Mouse (Mus musculus) limb, embryonic 11.5 days (tissue): ENCODE measurements around the gene Srsf10. TPM values are rescaled to one million over a fixed set of nuclear protein-coding genes. Genes with fewer than 3 reads are reported as not detected.
A peak's percentile ranks its signal among the peaks of the same experiment; 100 is the strongest.

Source experiments
- ATAC-seq: fragments of 200-750 bp; cut with Nextera tagmentation; 2 replicates; pipeline ENCODE4 v1.8.0; 2017; ENCODE audit warnings: low read depth; ENCODE audit not compliant: insufficient number of reproducible peaks, low FRiP score, low TSS enrichment
- DNase-seq: peaks from one replicate; pipeline ENCODE4 v3.0.0-alpha.2; 2015; ENCODE audit warnings: low spot score
- H3K27ac ChIP-seq: fragments of 300-500 bp; sonication (generic); replicated peaks from 2 replicates; pipeline ENCODE4 v1.5.1; 2014; ENCODE audit warnings: low read depth, mild to moderate bottlenecking, low read length
- H3K27me3 ChIP-seq: fragments of 300-500 bp; sonication (generic); 2 replicates; pipeline ENCODE4 v1.6.1; 2014; ENCODE audit warnings: mild to moderate bottlenecking, low read length, mixed read lengths; ENCODE audit not compliant: control insufficient read depth, insufficient read depth
- H3K36me3 ChIP-seq: fragments of 300-500 bp; sonication (generic); 2 replicates; pipeline ENCODE4 v1.6.1; 2014; ENCODE audit warnings: mild to moderate bottlenecking, low read length, moderate library complexity, mixed read lengths; ENCODE audit not compliant: control insufficient read depth, insufficient read depth
- H3K4me1 ChIP-seq: fragments of 300-500 bp; sonication (generic); 2 replicates; pipeline ENCODE4 v1.6.1; 2014; ENCODE audit warnings: low read length, mixed read lengths; ENCODE audit not compliant: control insufficient read depth, insufficient read depth
- H3K4me2 ChIP-seq: fragments of 300-500 bp; sonication (generic); 2 replicates; pipeline ENCODE4 v1.6.1; 2014; ENCODE audit warnings: low read depth, mild to moderate bottlenecking, moderate library complexity; ENCODE audit not compliant: severe bottlenecking
- H3K4me3 ChIP-seq: fragments of 300-500 bp; sonication (generic); 2 replicates; pipeline ENCODE4 v1.5.1; 2014; ENCODE audit warnings: low read depth, low read length
- H3K9ac ChIP-seq: fragments of 300-500 bp; sonication (generic); 2 replicates; pipeline ENCODE4 v1.6.1; 2014; ENCODE audit warnings: mild to moderate bottlenecking, low read length
- H3K9me3 ChIP-seq: fragments of 300-500 bp; sonication (generic); 2 replicates; pipeline ENCODE4 v1.6.1; 2016; ENCODE audit warnings: low read length; ENCODE audit not compliant: control insufficient read depth
- WGBS: fragments of 180-500 bp; shearing (Covaris S2); extraction: QIAGEN DNeasy Blood & Tissue Kit; methylation state at CpG from one replicate; pipeline ENCODE4 v1.1.7; 2014; 5-methylcytosine and 5-hydroxymethylcytosine counted together
- polyA plus RNA-seq: library from polyadenylated mRNA; unstranded; fragments of >200 nt; fragmentation: Nextera tagmentation; extraction: Ambion mirVana; gene quantifications from 2 replicates; pipeline ENCODE4 v1.2.1, GENCODE M21; 2014

Gene Srsf10
- polyA plus RNA-seq, 1 experiment from 2014 or later: 435 TPM

DNA sequence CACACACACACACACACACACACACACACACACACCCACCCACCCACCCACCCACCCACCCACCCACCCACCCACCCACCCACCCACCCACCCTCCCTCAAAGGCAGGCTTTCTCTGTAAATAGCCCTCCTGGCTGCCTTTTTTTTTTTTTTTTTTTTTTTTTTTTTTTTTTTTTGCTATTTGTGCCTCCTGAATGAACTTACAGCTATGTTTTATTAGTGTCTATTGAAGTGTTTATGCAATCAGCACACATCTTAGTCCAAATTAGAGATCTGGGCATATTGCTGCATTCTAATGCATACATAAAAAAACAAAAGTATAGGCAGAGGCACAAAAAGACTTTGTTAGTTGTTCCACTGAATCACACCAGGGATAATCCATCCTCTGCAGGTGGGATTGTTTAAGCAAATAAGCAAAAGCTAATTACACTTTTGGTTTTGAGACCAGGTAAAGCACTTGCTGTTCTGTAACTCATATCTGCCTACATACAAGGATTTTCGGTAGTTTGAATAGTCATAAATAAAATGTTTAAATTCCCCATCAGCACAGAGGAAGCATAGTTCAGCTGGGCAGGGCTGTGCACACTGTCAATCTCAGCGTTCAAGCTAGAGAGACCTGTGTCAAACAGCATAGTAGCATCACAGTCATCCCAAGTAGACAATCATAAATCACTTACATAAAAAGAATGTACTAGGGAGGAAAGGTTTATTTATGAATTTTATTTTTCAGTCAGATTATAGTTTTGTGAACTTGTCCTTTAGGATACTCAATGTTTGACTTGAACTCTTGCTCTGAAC is 14.9 kb downstream of the Srsf10 start:
- Histone ChIP-seq H3K4me2 (no peak overlapping the region), H3K27ac (no peak overlapping the region), H3K36me3 (peaks cover 15% of the 10 kb centered on the region), H3K9ac (no peak overlapping the region), H3K4me1 (peaks cover 19% of the 10 kb centered on the region), H3K9me3 (no peaks in the 10 kb centered on the region), H3K4me3 (no peak overlapping the region), H3K27me3 (no peaks in the 10 kb centered on the region)
- no peak for DNase-seq
- no peak for ATAC-seq
- 51% methylated on average over 2 of the region's 2 CpGs for WGBS

DNA sequence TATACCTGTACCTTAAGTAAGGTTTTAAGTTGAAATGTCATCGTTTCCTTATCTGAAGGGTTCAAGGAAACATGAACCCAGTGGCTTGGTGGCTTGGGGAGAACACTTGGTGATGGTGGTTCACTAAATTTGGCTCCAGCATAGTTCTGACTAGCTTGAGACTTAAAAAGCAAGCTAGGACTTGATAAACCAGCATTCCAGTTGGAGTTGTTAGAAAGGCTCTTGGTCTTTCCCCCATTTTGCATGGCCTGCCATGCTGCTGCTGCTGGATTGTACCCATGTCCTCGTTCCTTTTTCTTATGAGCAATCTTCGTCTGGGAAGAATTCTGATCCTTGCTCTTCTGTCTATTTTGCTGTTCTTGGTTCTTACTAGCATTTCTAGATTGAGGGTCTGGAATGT is 16.5 kb downstream of the Srsf10 start:
- peak overlapping the region; percentile 88 for H3K4me2 ChIP-seq
- peak overlapping the region; percentile 98 for H3K9ac ChIP-seq
- H3K4me1 ChIP-seq: peaks cover 34% of the 10 kb centered on the region
- ATAC-seq: no peak
- H3K9me3 ChIP-seq: no peaks in the 10 kb centered on the region
- peak overlapping the region; percentile 78 for H3K4me3 ChIP-seq
- no peaks in the 10 kb centered on the region for H3K27me3 ChIP-seq
- peaks cover 12% of the 10 kb centered on the region; the same call in 1 of the 2 replicates for H3K36me3 ChIP-seq
- WGBS: 62% methylated on average over 3 of the region's 3 CpGs
- peak overlapping the region; percentile 30; the same call in 1 of the 2 replicates for H3K27ac ChIP-seq
- no peak for DNase-seq

DNA sequence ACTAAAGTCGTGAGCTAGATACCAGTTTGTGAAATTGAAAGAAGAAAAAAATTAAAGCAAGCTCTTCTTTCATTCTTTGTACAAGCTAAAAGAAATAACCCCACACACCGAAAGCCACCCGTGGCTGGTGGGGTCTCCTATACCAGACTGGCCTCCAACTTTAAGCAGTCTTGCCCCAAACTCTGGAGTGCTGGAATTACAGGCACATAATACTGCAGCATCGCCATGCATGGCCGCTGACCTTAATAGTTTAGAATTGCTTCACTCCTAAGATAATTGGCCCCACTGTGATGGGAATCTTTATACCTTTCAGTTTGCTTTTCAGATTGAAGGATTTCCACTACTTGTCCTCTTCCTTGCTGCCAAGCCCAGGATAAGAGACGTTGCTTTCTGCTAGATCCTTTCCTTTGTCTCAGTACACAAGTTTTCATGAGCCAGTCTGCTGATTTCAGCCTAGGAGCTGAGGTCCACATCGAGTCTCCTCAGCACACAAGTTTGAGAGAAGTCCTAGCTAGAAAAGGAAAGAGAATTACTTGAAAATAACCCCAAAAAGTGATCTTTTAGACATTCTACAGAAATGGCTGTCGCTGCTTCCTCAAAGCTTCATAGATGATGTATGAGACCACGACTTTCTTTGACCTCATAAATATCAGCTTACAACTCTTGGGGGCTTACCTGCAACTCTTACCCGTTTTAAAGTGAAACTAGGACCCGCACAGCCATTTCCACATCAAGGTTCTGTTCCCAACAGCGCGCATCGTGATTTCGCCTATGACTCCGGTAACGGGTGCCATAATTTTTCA is 17.2 kb downstream of the Srsf10 start:
- no peaks in the 10 kb centered on the region for H3K27me3 ChIP-seq
- DNase-seq (peak; percentile 52), ATAC-seq (no peak)
- H3K9me3 ChIP-seq: no peaks in the 10 kb centered on the region
- peaks cover 12% of the 10 kb centered on the region; the same call in 1 of the 2 replicates for H3K36me3 ChIP-seq
- WGBS: 13% methylated on average over 17 of the region's 17 CpGs
- H3K4me1 ChIP-seq: peaks cover 35% of the 10 kb centered on the region
- H3K27ac ChIP-seq: peak overlapping the region; percentile 99
- peak overlapping the region; percentile 88 for H3K4me2 ChIP-seq
- peak overlapping the region; percentile 78 for H3K4me3 ChIP-seq
- H3K9ac ChIP-seq: peak overlapping the region; percentile 98

DNA sequence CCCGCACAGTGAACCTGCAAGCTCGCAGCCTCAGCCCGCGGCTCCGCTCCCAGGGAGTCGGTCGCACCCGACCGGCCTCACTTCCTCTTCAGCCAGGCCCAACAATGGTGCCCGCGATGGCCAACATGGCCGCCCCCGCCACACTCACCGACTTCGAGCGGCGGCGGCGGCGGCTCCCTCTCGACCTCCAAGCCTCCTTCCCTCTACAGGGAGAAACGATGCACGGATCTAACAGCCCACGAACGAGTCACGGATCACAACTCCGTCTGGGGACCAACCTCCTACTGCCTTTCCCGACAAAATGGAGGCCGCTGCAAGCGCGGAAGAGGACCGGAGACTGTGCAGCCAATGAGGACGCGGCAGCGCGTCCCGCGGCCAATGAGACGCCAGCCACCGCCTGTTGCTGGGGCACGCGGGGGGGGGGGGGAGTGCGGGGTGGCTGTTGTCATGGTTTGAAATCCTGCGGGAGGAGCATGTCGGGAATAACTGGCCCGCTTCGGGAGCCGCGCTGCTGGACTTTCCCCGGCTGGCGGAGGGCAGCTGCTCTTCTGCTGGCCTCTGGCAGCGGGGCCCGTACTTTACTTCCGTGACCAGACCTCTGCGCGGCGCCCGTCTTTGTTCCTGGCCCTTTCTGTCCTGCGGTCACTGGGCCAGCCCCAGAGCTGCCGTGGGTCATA is 18.1 kb downstream of the Srsf10 start, which contains the start of gene Pnrc2:
Pnrc2 (minus strand) TSS at position 325 of the 677 bp plus-strand sequence.
- Histone ChIP-seq H3K27ac (peak within 1 kb of the TSS; percentile 99), H3K4me2 (peak within 1 kb of the TSS; percentile 88), H3K4me3 (peak within 1 kb of the TSS; percentile 78), H3K36me3 (peaks cover 12% of the 10 kb centered on the region; the same call in 1 of the 2 replicates), H3K9ac (peak within 1 kb of the TSS; percentile 98), H3K9me3 (no peaks in the 10 kb centered on the region), H3K4me1 (peaks cover 35% of the 10 kb centered on the region), H3K27me3 (no peaks in the 10 kb centered on the region)
- under 1% methylated on average over 58 of the region's 60 CpGs for WGBS
- DNase-seq: peak; percentile 94
- peak; percentile 92 for ATAC-seq

DNA sequence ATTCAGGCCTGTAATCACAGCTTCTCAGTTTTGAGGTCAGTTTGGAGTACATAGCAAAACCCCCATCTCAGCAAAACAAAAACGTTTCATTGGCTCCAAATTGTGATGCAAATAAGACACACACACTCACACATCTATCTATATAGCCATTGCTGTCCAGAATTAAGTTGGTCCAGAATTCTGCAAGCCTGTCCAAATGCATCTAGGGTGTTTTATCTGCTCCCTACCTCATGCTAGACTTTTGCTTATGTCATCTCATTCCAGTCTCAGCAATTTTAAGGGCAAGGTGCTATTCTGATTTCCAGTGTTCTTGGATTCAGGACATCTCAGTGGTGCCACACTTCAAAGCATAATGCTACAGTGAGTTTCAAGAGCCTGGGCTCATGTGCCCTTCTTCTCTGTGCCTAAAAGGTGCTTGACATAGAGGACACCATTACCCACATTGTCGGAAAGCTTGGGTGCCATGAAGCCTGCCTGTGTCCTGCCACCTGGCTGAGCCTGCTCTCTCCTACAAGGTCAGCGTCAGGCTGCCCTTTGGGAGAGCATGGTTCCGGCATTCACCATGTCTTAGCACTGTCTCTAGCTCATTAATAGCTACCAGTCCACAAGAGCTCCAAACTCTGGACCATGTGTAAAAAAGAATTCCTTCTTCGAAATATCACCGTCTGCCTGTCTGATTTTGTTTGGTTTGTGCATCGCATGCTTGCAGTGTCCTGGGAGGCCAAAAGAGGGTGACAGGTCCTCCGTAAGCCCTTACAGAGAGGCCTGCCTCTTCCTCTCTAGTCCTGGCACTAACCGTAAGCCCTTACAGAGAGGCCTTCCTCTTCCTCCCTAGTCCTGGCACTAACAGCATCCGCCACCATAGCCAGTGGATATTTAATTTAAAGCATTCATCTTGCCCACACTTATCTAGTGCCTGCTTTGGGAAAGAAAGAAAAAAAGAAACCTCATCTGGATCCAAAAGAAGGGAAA is 19.3 kb downstream of the Srsf10 start:
- peaks cover 35% of the 10 kb centered on the region for H3K4me1 ChIP-seq
- DNase-seq (no peak), ATAC-seq (no peak)
- H3K9me3 ChIP-seq: no peaks in the 10 kb centered on the region
- no peak overlapping the region for H3K4me3 ChIP-seq
- peak overlapping the region; percentile 99 for H3K27ac ChIP-seq
- H3K36me3 ChIP-seq: peaks cover 12% of the 10 kb centered on the region; the same call in 1 of the 2 replicates
- 87% methylated on average over 10 of the region's 10 CpGs for WGBS
- peak overlapping the region; percentile 88 for H3K4me2 ChIP-seq
- H3K9ac ChIP-seq: no peak overlapping the region
- H3K27me3 ChIP-seq: no peaks in the 10 kb centered on the region

DNA sequence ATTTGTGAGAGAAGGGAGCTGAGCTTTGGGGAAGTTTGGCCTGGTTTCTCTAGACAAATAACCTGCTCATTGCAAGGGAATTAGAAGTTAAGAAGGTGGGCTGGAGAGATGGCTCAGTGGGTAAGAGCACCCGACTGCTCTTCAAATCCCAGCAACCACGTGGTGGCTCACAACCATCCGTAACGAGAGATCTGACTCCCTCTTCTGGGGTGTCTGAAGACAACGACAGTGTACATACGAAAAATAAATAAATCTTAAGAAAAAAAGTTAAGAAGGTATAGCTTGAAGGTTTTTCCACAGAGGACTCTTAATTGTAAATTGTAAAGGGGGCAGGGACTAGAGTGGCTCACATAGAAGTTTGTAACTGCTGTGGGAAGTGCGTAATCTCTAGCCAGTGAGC is 20.0 kb downstream of the Srsf10 start:
- ATAC-seq (no peak), DNase-seq (no peak)
- Histone ChIP-seq H3K4me2 (no peak overlapping the region), H3K27me3 (no peaks in the 10 kb centered on the region), H3K9me3 (no peaks in the 10 kb centered on the region), H3K36me3 (peaks cover 12% of the 10 kb centered on the region; the same call in 1 of the 2 replicates), H3K4me1 (peaks cover 35% of the 10 kb centered on the region), H3K27ac (no peak overlapping the region), H3K9ac (no peak overlapping the region), H3K4me3 (no peak overlapping the region)
- WGBS: 40% methylated on average over 7 of the region's 7 CpGs

DNA sequence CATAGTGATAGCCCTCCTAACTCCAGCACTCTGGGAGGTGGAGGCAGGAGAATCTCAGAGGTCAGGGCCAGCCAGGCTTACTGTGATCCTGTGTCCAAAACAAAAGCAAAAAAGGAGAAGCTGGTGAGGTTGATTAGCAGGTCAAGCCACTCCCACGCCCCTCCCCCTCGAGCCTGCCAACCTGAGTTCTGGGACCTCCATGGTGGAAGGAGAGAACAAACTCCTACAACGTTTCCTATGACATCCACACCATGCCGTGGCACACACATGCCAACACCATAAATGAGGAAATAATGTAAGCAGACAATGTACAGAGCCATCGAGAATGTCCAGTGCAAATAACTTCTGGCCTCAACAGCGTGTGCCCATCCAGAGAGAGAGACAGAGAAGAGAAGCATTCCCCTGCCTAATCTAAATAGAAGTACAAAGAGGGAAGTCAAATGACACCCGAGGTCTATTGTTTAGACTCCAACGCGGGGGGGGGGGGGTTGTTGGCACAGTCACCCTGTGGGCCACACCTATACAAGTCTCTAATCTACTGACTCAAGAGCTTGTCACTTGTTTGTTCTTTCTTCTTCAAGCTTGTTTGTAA is 20.5 kb downstream of the Srsf10 start:
- Histone ChIP-seq H3K9ac (peak overlapping the region; percentile 40), H3K9me3 (no peaks in the 10 kb centered on the region), H3K27ac (peak overlapping the region; percentile 48), H3K4me2 (peak overlapping the region; percentile 41), H3K27me3 (no peaks in the 10 kb centered on the region), H3K4me1 (peaks cover 35% of the 10 kb centered on the region), H3K4me3 (no peak overlapping the region), H3K36me3 (peaks cover 12% of the 10 kb centered on the region; the same call in 1 of the 2 replicates)
- WGBS: 10% methylated on average over 9 of the region's 9 CpGs
- ATAC-seq: no peak
- peak; percentile 71 for DNase-seq
